Mouse (Mus musculus): Measurements from ENCODE around the gene Islr2.

The Islr2 gene

GRCm38 (mm10) chr9:58196610-58197567, 7.2 kb downstream of the Islr2 start:
- DNase-seq (ENCODE audit: low spot score) = no peak

- no peak for DNase-seq (ENCODE audit: low spot score)
Measured at GRCm38 (mm10) chr9:58196141-58196540, 8.0 kb downstream of the Islr2 start.

- DNase-seq (ENCODE audit: low spot score) = no peak
Measured at GRCm38 (mm10) chr9:58195671-58196070, 8.4 kb downstream of the Islr2 start.

GRCm38 (mm10) chr9:58194222-58194621, 9.9 kb downstream of the Islr2 start:
- DNase-seq (ENCODE audit: low spot score) = no peak

- DNase-seq (ENCODE audit: low spot score) = no peak
Measured at GRCm38 (mm10) chr9:58184456-58184855, 19.7 kb downstream of the Islr2 start.

DNA sequence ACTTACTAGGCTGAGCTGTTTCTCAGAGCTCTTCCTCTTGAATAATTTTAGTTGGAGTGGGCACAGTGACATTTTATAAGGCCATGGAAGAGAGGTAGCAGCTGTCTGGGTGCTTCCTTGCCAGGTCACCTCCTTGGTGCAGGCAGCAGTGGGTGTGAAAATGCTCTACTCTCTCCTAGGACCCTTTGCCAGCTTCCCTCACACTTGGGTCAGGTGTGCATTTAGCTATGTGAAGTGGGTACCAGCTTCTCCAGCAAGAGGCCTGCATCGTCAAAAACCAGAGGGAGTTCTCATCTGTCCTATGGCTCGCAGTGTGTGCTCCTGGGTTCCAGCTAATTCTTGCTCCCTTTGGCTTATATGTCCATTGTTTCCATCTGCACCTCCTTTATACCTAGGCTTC, 24.7 kb downstream of the Islr2 start:
- no peak for DNase-seq (ENCODE audit: low spot score)

- no peak for DNase-seq (ENCODE audit: low spot score)
Measured at GRCm38 (mm10) chr9:58177165-58177564, 27.0 kb downstream of the Islr2 start.

DNA sequence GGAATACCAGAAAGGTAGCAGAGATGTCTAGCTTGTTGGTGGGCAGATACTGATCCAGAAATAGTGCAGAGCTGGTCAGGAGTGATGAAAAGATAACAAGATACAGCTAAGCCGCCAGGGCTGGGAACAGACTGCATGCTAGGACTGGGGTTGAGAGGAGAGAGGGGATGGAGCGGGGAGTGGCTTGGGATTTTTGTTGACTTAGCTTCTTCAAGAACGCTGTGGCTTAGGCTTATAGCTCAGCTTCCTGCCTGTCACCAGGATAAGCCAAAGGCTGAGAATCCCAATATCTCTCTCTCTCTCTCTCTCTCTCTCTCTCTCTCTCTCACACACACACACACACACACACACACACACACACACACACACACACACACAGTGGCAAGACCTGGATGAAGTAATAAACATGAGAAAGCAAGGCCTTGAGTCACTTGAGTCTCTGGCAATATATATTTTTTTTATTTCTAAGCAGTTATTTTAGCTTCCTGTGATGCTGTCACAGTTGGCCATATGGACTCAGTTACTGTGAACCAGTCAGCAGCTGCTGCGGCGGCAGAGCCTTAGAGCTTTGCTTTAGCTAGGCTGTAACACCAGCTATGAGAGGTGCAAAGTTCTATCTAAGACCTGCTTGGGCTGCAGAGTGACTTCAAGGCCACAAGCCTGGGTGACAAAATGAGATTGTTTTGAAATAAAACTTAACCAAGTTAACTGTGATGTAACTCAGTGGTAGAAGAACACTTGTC, 28.2 kb downstream of the Islr2 start:
- DNase-seq (ENCODE audit: low spot score) = peak; percentile 53

GRCm38 (mm10) chr9:58174818-58175251, 29.3 kb downstream of the Islr2 start:
- DNase-seq (ENCODE audit: low spot score) = no peak

GRCm38 (mm10) chr9:58172863-58173262, 31.3 kb downstream of the Islr2 start:
- DNase-seq (ENCODE audit: low spot score) = no peak

DNA sequence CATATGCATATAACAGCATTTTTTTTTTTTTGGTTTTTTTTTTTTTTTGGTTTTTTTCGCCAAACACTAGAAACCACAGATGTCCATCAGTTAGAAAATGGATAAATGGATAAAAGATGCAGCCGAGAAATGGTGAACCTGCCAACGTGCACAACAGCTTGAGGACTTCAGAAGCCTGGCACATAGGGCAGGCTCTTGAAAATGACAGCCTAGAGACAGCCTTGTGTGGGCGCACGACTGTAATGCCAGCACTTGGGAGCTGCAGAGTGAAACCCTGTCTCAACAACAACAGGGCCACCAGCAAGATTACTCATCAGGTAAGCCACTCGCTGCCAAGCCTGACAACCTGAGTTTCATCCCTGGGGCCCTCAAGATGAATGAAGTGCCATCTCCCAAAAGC, 34.7 kb downstream of the Islr2 start:
- DNase-seq (ENCODE audit: low spot score) = no peak

- no peak for DNase-seq (ENCODE audit: low spot score)
Measured at GRCm38 (mm10) chr9:58168880-58169279, 35.2 kb downstream of the Islr2 start.

GRCm38 (mm10) chr9:58165779-58166178, 38.3 kb downstream of the Islr2 start:
- no peak for DNase-seq (ENCODE audit: low spot score)

- DNase-seq (ENCODE audit: low spot score) = no peak
Measured at GRCm38 (mm10) chr9:58163146-58163545, 41.0 kb downstream of the Islr2 start.

- no peak for DNase-seq (ENCODE audit: low spot score)
Measured at GRCm38 (mm10) chr9:58162173-58162572, 41.9 kb downstream of the Islr2 start.

- DNase-seq (ENCODE audit: low spot score) = no peak
Measured at GRCm38 (mm10) chr9:58160315-58160714, 43.8 kb downstream of the Islr2 start.

DNA sequence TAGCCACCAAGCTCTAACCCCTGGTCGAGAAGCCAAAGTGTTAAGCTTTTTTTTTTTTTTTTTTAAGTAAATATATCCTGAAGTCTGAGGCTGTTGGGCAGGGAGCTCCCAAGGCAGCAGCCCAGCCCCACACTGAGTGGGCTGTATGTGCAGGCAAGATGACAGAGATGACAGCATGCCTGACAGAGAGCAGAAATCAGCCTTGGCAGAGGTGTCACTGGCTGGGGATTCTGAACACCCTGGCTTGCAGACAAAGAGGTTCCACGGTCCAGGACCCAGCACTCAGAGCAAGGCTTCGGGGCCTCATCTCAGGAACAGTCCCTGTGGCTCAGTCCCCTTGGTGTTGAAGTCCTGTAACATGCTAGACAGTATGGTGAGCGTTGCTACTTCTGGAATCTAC, 44.3 kb downstream of the Islr2 start:
- DNase-seq (ENCODE audit: low spot score) = no peak

GRCm38 (mm10) chr9:58158541-58159311, 45.4 kb downstream of the Islr2 start:
- peak; percentile 77 for DNase-seq (ENCODE audit: low spot score)

GRCm38 (mm10) chr9:58157838-58158237, 46.3 kb downstream of the Islr2 start:
- no peak for DNase-seq (ENCODE audit: low spot score)

DNA sequence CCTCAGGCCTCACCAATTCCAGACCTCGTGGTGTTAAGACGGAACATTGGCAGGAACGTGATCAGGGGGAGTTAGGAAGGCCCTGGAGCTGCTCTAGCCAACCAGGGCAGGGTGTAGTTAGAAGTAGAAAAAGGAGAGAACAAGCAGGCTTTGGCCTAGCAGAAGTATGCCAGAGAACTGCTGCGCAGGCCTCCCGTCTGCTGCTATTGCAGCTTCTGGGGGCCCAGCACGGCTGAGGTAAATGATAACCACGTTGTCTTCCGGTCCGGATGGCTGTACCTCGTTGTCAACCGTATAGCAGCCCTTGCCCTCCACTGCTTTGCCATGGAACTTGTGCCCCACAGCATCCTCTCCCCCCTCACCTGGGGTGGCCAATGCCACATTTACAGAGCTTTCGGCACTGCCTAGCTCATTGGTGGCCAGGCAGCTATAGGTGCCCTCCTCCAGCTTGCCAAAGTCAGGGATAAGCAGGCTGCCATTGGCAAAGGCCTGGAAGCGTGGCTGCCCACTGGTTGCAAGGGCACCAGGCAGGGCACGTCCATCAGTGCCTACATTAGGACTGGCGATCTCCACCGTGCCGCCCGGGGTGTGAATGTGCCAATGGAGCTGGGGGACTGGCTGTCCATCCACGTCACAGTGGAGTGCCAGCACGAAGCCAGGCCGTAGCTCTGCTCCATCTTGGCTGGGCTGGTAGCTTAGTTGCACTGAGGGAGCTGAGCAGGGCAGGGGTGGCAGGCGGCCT, 47.1 kb downstream of the Islr2 start:
- DNase-seq (ENCODE audit: low spot score) = no peak

DNA sequence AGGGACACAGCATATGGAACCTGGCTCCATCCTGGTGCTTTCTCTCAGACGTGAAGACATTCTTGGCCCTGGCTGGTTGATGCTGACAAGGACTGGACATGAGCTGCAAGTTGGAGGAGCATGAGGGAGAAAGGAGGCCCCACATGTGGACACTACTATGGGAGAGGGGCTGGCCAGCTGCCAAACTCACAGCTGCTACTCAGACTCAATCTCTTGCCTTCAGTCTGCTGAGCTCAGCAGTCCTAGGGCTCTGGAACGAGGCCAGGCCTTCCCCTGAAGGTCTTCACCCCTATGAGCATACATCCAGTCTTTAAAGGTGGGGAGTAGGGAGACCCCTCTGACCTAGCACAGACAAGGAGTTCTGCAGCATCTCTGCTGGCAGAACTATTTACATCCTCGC, 48.8 kb downstream of the Islr2 start:
- DNase-seq (ENCODE audit: low spot score) = peak; percentile 55

DNA sequence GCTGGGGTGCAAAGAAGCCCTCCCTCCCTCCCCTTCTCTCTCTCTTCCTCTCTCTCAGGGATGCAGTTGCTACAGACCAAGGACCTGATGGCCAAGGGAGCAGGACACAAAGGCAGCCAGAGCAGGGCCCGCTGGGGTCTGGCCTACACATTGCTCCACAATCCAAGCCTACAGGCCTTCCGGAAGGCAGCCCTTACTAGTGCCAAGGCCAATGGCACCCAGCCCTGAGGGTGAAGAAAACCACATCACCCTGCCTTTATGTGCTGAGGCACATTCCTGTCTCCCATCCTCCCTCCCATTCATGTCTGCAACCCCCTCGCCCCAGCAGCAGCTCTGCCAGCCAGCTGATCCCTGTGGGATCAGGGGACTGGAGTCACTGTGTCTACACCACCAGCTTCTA, 51.0 kb downstream of the Islr2 start:
- DNase-seq (ENCODE audit: low spot score) = no peak

Data from yolk sac, embryonic 10.5 days (tissue).